Mouse (Mus musculus) CH12.LX (cell line): ENCODE measurements around the gene Ap1g2. TPM values are rescaled to one million over a fixed set of nuclear protein-coding genes. Genes with fewer than 3 reads are reported as not detected.

ENCODE experiments used
- DNase-seq: peaks from one replicate; pipeline ENCODE4 v3.0.0-alpha.2; 2013; ENCODE audit errors: extremely low read depth
- H3K27ac ChIP-seq: 2 replicates; pipeline ENCODE4 v1.5.1; 2012; ENCODE audit warnings: low read depth, mild to moderate bottlenecking, control low read depth, moderate library complexity; ENCODE audit not compliant: insufficient read depth
- H3K27me3 ChIP-seq: replicated peaks from 2 replicates; pipeline ENCODE3; 2012; ENCODE audit warnings: inconsistent platforms
- H3K36me3 ChIP-seq, 2 experiments: replicated peaks in 1 of 2; 2 replicates each; pipeline versions ENCODE3 to v1.6.1; 2012; ENCODE audit warnings: inconsistent platforms in 1 of 2, low read length in 1 of 2, mild to moderate bottlenecking in 1 of 2, mixed read lengths in 1 of 2, moderate library complexity in 1 of 2; ENCODE audit not compliant: control insufficient read depth in 1 of 2, insufficient read depth in 1 of 2
- H3K4me1 ChIP-seq, 2 experiments: 2 replicates each; pipeline ENCODE4 v1.6.1; 2012; ENCODE audit warnings: inconsistent platforms in 1 of 2, moderate library complexity in 1 of 2; ENCODE audit not compliant: insufficient read depth in 2 of 2, control insufficient read depth in 1 of 2
- H3K4me2 ChIP-seq: 2 replicates; pipeline ENCODE4 v1.6.1; 2012; ENCODE audit warnings: low read depth, mild to moderate bottlenecking, control low read depth; ENCODE audit not compliant: poor library complexity, insufficient read depth, severe bottlenecking
- H3K4me3 ChIP-seq, 3 experiments: fragments of 150-350 bp in 1 of 3; sonication (generic) in 1 of 3; replicated peaks in 1 of 3; 2 replicates each; pipeline versions ENCODE3 to v1.5.1; 2011 to 2012; ENCODE audit warnings: low read depth in 2 of 3, low read length in 2 of 3, mild to moderate bottlenecking in 2 of 3, moderate library complexity in 2 of 3, control low read depth in 1 of 3, improper control_type of control experiment in 1 of 3, inconsistent platforms in 1 of 3, mixed read lengths in 1 of 3; ENCODE audit not compliant: poor library complexity in 1 of 3
- H3K79me2 ChIP-seq: replicated peaks from 2 replicates; pipeline ENCODE4 v1.6.1; 2012; ENCODE audit warnings: mild to moderate bottlenecking, moderate library complexity; ENCODE audit not compliant: control insufficient read depth, poor library complexity, insufficient read depth, severe bottlenecking; ENCODE audit errors: extremely low read depth
- H3K9ac ChIP-seq: 2 replicates; pipeline ENCODE4 v1.6.1; 2012; ENCODE audit warnings: low read depth, mild to moderate bottlenecking, control low read depth, moderate library complexity; ENCODE audit not compliant: insufficient read depth
- H3K9me3 ChIP-seq: replicated peaks from 2 replicates; pipeline ENCODE3; 2012; ENCODE audit warnings: low read length, inconsistent platforms, mixed read lengths
- CTCF ChIP-seq, 2 experiments: IDR thresholded peaks in 1 of 2; conservative IDR thresholded peaks in 1 of 2; 2 replicates each; pipeline ENCODE4 v1.5.1; 2011 to 2012; ENCODE audit warnings: low read depth in 2 of 2, low read length in 2 of 2, improper control_type of control experiment in 1 of 2, inconsistent platforms in 1 of 2, mild to moderate bottlenecking in 1 of 2, moderate library complexity in 1 of 2
- E2F4 ChIP-seq: IDR thresholded peaks from 2 replicates; pipeline ENCODE4 v1.6.1; 2011; ENCODE audit warnings: low read depth, low read length, improper control_type of control experiment; ENCODE audit not compliant: insufficient replicate concordance
- EP300 ChIP-seq: IDR thresholded peaks from 2 replicates; pipeline ENCODE4 v1.6.1; 2011; ENCODE audit warnings: low read length, improper control_type of control experiment
- GABPA ChIP-seq: IDR thresholded peaks from 2 replicates; pipeline ENCODE4 v1.6.1; 2012; ENCODE audit warnings: low read depth, low read length, improper control_type of control experiment, inconsistent platforms; ENCODE audit not compliant: insufficient replicate concordance
- HCFC1 ChIP-seq: IDR thresholded peaks from 2 replicates; pipeline ENCODE4 v1.6.1; 2012; ENCODE audit warnings: low read depth, mild to moderate bottlenecking, inconsistent platforms, low read length, improper control_type of control experiment
- IRF4 ChIP-seq: IDR thresholded peaks from 2 replicates; pipeline ENCODE4 v1.6.1; 2014; ENCODE audit warnings: low read depth, mild to moderate bottlenecking, inconsistent platforms, low read length, improper control_type of control experiment
- JUN ChIP-seq: IDR thresholded peaks from 2 replicates; pipeline ENCODE4 v1.6.1; 2011; ENCODE audit warnings: low read depth, mild to moderate bottlenecking, low read length, improper control_type of control experiment, moderate library complexity; ENCODE audit not compliant: insufficient read depth
- JUND ChIP-seq: conservative IDR thresholded peaks from 2 replicates; pipeline ENCODE4 v1.6.1; 2011; ENCODE audit warnings: low read depth, low read length, improper control_type of control experiment
- KAT2A ChIP-seq: IDR thresholded peaks from 2 replicates; pipeline ENCODE4 v1.6.1; 2012; ENCODE audit warnings: low read length, improper control_type of control experiment, inconsistent platforms; ENCODE audit not compliant: insufficient replicate concordance
- MAFK ChIP-seq: IDR thresholded peaks from 2 replicates; pipeline ENCODE4 v1.6.1; 2011; ENCODE audit warnings: low read length, improper control_type of control experiment; ENCODE audit not compliant: insufficient replicate concordance
- MAZ ChIP-seq: IDR thresholded peaks from 2 replicates; pipeline ENCODE4 v1.6.1; 2012; ENCODE audit warnings: low read depth, mild to moderate bottlenecking, inconsistent platforms, low read length, improper control_type of control experiment, moderate library complexity
- MEF2A ChIP-seq: IDR thresholded peaks from 2 replicates; pipeline ENCODE4 v1.6.1; 2014; ENCODE audit warnings: low read depth, mild to moderate bottlenecking, inconsistent platforms, low read length, improper control_type of control experiment, borderline replicate concordance
- POLR2A ChIP-seq: IDR thresholded peaks from 2 replicates; pipeline ENCODE4 v1.6.1; 2011; ENCODE audit warnings: low read depth, mild to moderate bottlenecking, improper control_type of control experiment, low read length
- POLR2AphosphoS2 ChIP-seq: IDR thresholded peaks from 2 replicates; pipeline ENCODE4 v1.6.1; 2011; ENCODE audit warnings: low read depth, low read length, improper control_type of control experiment
- RAD21 ChIP-seq: IDR thresholded peaks from 2 replicates; pipeline ENCODE4 v1.6.1; 2011; ENCODE audit warnings: low read depth, mild to moderate bottlenecking, low read length, improper control_type of control experiment, moderate library complexity
- RCOR1 ChIP-seq: conservative IDR thresholded peaks from 2 replicates; pipeline ENCODE4 v1.6.1; 2012; ENCODE audit warnings: low read depth, mild to moderate bottlenecking, inconsistent platforms, low read length, improper control_type of control experiment
- SIN3A ChIP-seq: IDR thresholded peaks from 2 replicates; pipeline ENCODE4 v1.6.1; 2012; ENCODE audit warnings: low read length, improper control_type of control experiment, inconsistent platforms
- SMC3 ChIP-seq: IDR thresholded peaks from 2 replicates; pipeline ENCODE4 v1.6.1; 2011; ENCODE audit warnings: low read depth, low read length, improper control_type of control experiment
- TBP ChIP-seq: conservative IDR thresholded peaks from 2 replicates; pipeline ENCODE4 v1.6.1; 2011; ENCODE audit warnings: low read depth, low read length, improper control_type of control experiment
- TCF12 ChIP-seq: IDR thresholded peaks from 2 replicates; pipeline ENCODE4 v1.6.1; 2014; ENCODE audit warnings: low read depth, mild to moderate bottlenecking, inconsistent platforms, low read length, improper control_type of control experiment
- USF1 ChIP-seq: IDR thresholded peaks from 2 replicates; pipeline ENCODE4 v1.6.1; 2014; ENCODE audit warnings: low read depth, mild to moderate bottlenecking, inconsistent platforms, low read length, improper control_type of control experiment
- ZC3H11A ChIP-seq: IDR thresholded peaks from 2 replicates; pipeline ENCODE4 v1.6.1; 2012; ENCODE audit warnings: low read depth, mild to moderate bottlenecking, inconsistent platforms, low read length, improper control_type of control experiment
- ZKSCAN1 ChIP-seq: IDR thresholded peaks from 2 replicates; pipeline ENCODE4 v1.6.1; 2012; ENCODE audit warnings: low read depth, inconsistent platforms, low read length, improper control_type of control experiment, borderline replicate concordance
- ZMIZ1 ChIP-seq: IDR thresholded peaks from 2 replicates; pipeline ENCODE4 v1.6.1; 2012; ENCODE audit warnings: low read depth, mild to moderate bottlenecking, inconsistent platforms, low read length, improper control_type of control experiment
- dilution Hi-C: fragments of 300-500 bp; cut with MboI; formaldehyde crosslinking; loops from 2 replicates; pipeline ENCODE4 v1.14.3; 2020; ENCODE audit warnings: low sequenced_read_pairs; ENCODE audit not compliant: extremely low pct_unique_long_range_greater_than_20kb, extremely low pct_ligation_motif_present
- in situ Hi-C: fragments of 300-500 bp; cut with MboI; formaldehyde crosslinking; loops from 3 replicates; pipeline ENCODE4 v1.14.3; 2019; ENCODE audit warnings: low sequenced_read_pairs, low pct_ligation_motif_present, low pct_unique_long_range_greater_than_20kb, mixed read lengths
- polyA plus RNA-seq: library from polyadenylated mRNA; unstranded; fragments of >175 nt; gene quantifications from 2 replicates; pipeline ENCODE4 v1.2.1, GENCODE M21; 2012; ENCODE audit warnings: low read depth; ENCODE audit not compliant: insufficient read length
- total RNA-seq, 2 experiments: library from RNA; depleted of rRNA; stranded (reverse); fragments of 300-350 nt in 1 of 2; fragments of >200 nt in 1 of 2; gene quantifications; 2 replicates each; pipeline ENCODE4 v1.2.3; 2012 to 2014

Gene Ap1g2
- total and polyA plus RNA-seq, 3 experiments, result 18.3 to 64.8 (median 28.5) TPM

GRCm38 (mm10) chr14:55079214-55079970, 27.0 kb downstream of the Ap1g2 start:
- Histone ChIP-seq H3K4me1 (peaks cover 0 to 31% of the 10 kb centered on the region in 2 experiments; a peak in 2 of 4 replicates), H3K27me3 (peaks cover 5% of the 10 kb centered on the region)

GRCm38 (mm10) chr14:55078366-55078989, 27.9 kb downstream of the Ap1g2 start:
- Histone ChIP-seq H3K4me1 (peaks cover 0 to 31% of the 10 kb centered on the region in 2 experiments; a peak in 2 of 4 replicates), H3K4me2 (no peak overlapping the region), H3K9ac (no peak overlapping the region), H3K79me2 (no peaks in the 10 kb centered on the region), H3K36me3 (no peaks in the 10 kb centered on the region), H3K4me3 (no peak overlapping the region), H3K27ac (no peak overlapping the region), H3K27me3 (peaks cover 5% of the 10 kb centered on the region), H3K9me3 (no peaks in the 10 kb centered on the region)
- TF ChIP-seq JUND, result no peak
- no peak for TF ChIP-seq IRF4
- TF ChIP-seq ZKSCAN1, result no peak
- TF ChIP-seq CTCF (conservative IDR thresholded peaks at IDR 0.05 in 1 of 2, IDR thresholded peaks at IDR 0.05 in 1 of 2; ENCODE audit: low read depth in 2 of 2, low read length in 2 of 2), result no peak
- no peak for TF ChIP-seq POLR2A
- no peak for TF ChIP-seq KAT2A
- TF ChIP-seq SIN3A, result no peak
- no peak for TF ChIP-seq E2F4
- no peak for TF ChIP-seq USF1
- TF ChIP-seq MEF2A, result no peak
- no peak for TF ChIP-seq TCF12
- TF ChIP-seq TBP, result no peak
- no peak for TF ChIP-seq POLR2AphosphoS2
- TF ChIP-seq HCFC1, result no peak
- no peak for TF ChIP-seq EP300
- no peak for TF ChIP-seq JUN
- no peak for TF ChIP-seq GABPA
- TF ChIP-seq ZC3H11A, result no peak
- in situ Hi-C loops, result loop anchor here (5.0 kb wide), 1 partner anchor 41 kb away; no protein-coding TSS in a partner anchor
- dilution Hi-C loops, result no loop called here
- no peak for DNase-seq

More at GRCm38 (mm10) chr14:55079214-55079970, 27.0 kb downstream of the Ap1g2 start:
- TF ChIP-seq RAD21 (peak; percentile 80), MAFK (no peak), ZMIZ1 (no peak), CTCF (conservative IDR thresholded peaks at IDR 0.05 in 1 of 2, IDR thresholded peaks at IDR 0.05 in 1 of 2; ENCODE audit: low read depth in 2 of 2, low read length in 2 of 2) (peak; percentile 69 to 85), RCOR1 (no peak), SMC3 (peak; percentile 75), MAZ (0 out of 2 replicates have a peak, but pooled peaks have one; percentile 68), ZKSCAN1 (no peak), IRF4 (0 out of 2 replicates have a peak, but pooled peaks have one; percentile 18)
- TF ChIP-seq, all 38 proteins: peak for 5
- no peaks in the 10 kb centered on the region for H3K79me2 ChIP-seq
- H3K36me3 ChIP-seq, result no peaks in the 10 kb centered on the region
- H3K27ac ChIP-seq, result no peak overlapping the region
- H3K4me2 ChIP-seq, result no peak overlapping the region
- no peak overlapping the region for H3K9ac ChIP-seq
- in situ Hi-C loops, result loop anchor here (5.0 kb wide), 1 partner anchor 42 kb away; no protein-coding TSS in a partner anchor
- H3K9me3 ChIP-seq, result no peaks in the 10 kb centered on the region
- H3K4me3 ChIP-seq, result no peak overlapping the region
- peak; percentile 79 for DNase-seq
- dilution Hi-C loops, result no loop called here
